ENCODE assay signal across 8 mouse cellular contexts in genomic region chr8:70131166-70131883, GRCm38 (mm10). TPM values are rescaled to one million over a fixed set of nuclear protein-coding genes. Genes with fewer than 3 reads are reported as not detected.
DNase-seq lines count a peak whose midpoint lies in the region; ATAC-seq lines count a peak whose summit lies in the region.

Gene Nr2c2ap (plus strand): TSS chr8:70131333.

- H3K9ac ChIP-seq in hindbrain, embryonic 14.5 days = peak within 1 kb of the TSS; percentile 63

- peak; percentile 85 for ATAC-seq in hindbrain, embryonic 14.5 days (ENCODE audit: low FRiP score)

- H3K4me3 ChIP-seq in hindbrain, embryonic 14.5 days (replicated peaks; ENCODE audit: low read length) = peak within 1 kb of the TSS; percentile 55
- H3K4me3 ChIP-seq in macrophage (ENCODE audit: inconsistent target) = peak within 1 kb of the TSS; percentile 98

- H3K4me2 ChIP-seq in hindbrain, embryonic 14.5 days (replicated peaks) = peak within 1 kb of the TSS; percentile 77

- no peaks in the 10 kb centered on the region for H3K27me3 ChIP-seq in hindbrain, embryonic 14.5 days (ENCODE audit: control insufficient read depth, insufficient read depth, low read length)

- 1% methylated on average over 37 of the region's 37 CpGs for WGBS in hindbrain, embryonic 14.5 days
- 0% methylated on average over 37 of the region's 37 CpGs for WGBS in macrophage (ENCODE audit: missing documents)

- peaks cover 34% of the 10 kb centered on the region for H3K36me3 ChIP-seq in hindbrain, embryonic 14.5 days (replicated peaks; ENCODE audit: control insufficient read depth, insufficient read depth)
- peaks cover 30% of the 10 kb centered on the region for H3K36me3 ChIP-seq in macrophage (ENCODE audit: inconsistent target)

- peaks cover 13% of the 10 kb centered on the region; the same call in 1 of the 2 replicates for H3K4me1 ChIP-seq in hindbrain, embryonic 14.5 days (replicated peaks; ENCODE audit: control insufficient read depth, insufficient read depth, low read length)

- peaks cover 24% of the 10 kb centered on the region for H3K79me2 ChIP-seq in macrophage (ENCODE audit: inconsistent target)

- peak; percentile 94 for DNase-seq in R1 (ENCODE audit: low read depth, low spot score)
- peak; percentile 87 to 89 for DNase-seq in cerebellum, postnatal 14 days
- DNase-seq in frontal cortex, postnatal 25 days (ENCODE audit: low spot score in 2 of 2) = peak; percentile 44 to 69
- DNase-seq in hindbrain, embryonic 14.5 days (ENCODE audit: low spot score) = peak; percentile 90
- peak; percentile 78 to 79 for DNase-seq in left cerebral cortex, adult 18-20 months (ENCODE audit: low spot score in 2 of 2)
- DNase-seq in right cerebral cortex, adult 18-20 months = peak; percentile 83
- DNase-seq in urinary bladder, postnatal 25 days (ENCODE audit: low spot score) = peak; percentile 76

- H3K27ac ChIP-seq in hindbrain, embryonic 14.5 days = peak within 1 kb of the TSS; percentile 74; the same call in 1 of the 2 replicates
- peak within 1 kb of the TSS; percentile 72 for H3K27ac ChIP-seq in macrophage

- H3K9me3 ChIP-seq in hindbrain, embryonic 14.5 days (ENCODE audit: control insufficient read depth, low read length) = no peaks in the 10 kb centered on the region

RNA-seq across cellular contexts. Expression of gene Nr2c2ap, which starts in this region (rescaled TPM):
- polyA plus RNA-seq in hindbrain, embryonic 14.5 days (2014; fragmentation: Nextera tagmentation; extraction: Ambion mirVana) = 29.1 and 29.5 TPM in 2 replicates
- 10 to 100 TPM; 23.7 to 25.5 TPM for total RNA-seq in left cerebral cortex, adult 18-20 months (2021)
- 10 to 100 TPM in 12 of 26 experiments, 1 to 10 TPM in 14; 2.4 to 16.9 (median 9.6) TPM for total RNA-seq in macrophage (2018; cell fraction: chromatin; rRNA removed)
- total RNA-seq in macrophage (2018; cell fraction: cytosol; rRNA removed) = 10 to 100 TPM; 12.7 to 28.4 (median 23.9) TPM
- total RNA-seq in macrophage (2018; cell fraction: nucleus; rRNA removed) = 10 to 100 TPM in 19 of 26 experiments, 1 to 10 TPM in 7; 6.5 to 28.1 (median 13.4) TPM
- polyA plus RNA-seq in macrophage (2018) = 18.4 to 44.2 TPM (median 25.7 TPM) in 3 replicates

Comparison
In these comparisons a context has a peak if more than half of its experiments do, and no peak if none do; other contexts are left out.
1. Peak in every context shown above with its lines: DNase-seq, ATAC-seq, H3K4me3 ChIP-seq and H3K27ac ChIP-seq.